Mouse (Mus musculus): ENCODE measurements around the gene Arhgef25. TPM values are rescaled to one million over a fixed set of nuclear protein-coding genes. Genes with fewer than 3 reads are reported as not detected.
A peak's percentile ranks its signal among the peaks of the same experiment; 100 is the strongest.
"Not testable (repeated sequence)": the region's sequence is repeated elsewhere in the genome, so short reads cannot be mapped to it uniquely, and the experiment has no call there.

Gene Arhgef25
- polyA plus RNA-seq, 1 experiment from 2014 or later, result 37.2 TPM

DNA sequence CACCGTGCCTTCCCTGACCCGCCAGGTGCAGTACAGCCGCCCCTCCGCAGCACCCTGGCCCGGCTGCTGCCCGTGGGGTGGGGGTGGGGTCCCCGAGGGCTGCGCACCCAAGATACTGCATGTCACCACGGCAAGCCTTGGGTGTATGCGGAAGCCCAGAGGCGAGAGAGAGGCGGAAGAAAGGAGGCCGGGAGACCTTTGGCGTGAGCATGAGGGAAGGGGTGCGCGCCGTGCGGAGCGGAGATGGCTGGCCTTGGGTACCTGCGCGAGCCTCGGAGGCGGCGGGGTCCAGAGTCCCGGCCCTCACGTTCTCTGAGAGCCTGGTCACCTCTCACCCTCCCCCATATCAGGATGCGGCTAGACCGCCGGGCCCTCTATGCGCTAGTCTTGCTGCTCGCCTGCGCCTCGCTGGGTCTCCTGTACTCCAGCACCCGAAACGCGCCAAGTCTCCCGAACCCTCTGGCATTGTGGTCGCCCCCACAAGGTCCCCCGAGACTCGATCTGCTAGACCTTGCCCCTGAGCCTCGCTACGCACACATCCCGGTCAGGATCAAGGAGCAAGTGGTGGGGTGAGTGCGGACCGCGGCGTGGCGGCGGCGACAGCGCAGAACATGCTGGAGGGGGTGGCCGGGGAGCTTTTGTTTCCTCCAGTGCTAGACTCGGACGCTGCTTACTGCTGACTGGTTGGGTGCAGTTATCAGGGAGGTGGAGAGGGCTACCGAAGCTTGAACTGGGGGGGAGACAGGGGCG lies 24.1 kb downstream of the Arhgef25 start:
- peaks cover 50% of the 10 kb centered on the region for H3K27me3 ChIP-seq (ENCODE audit: control insufficient read depth, insufficient read depth, low read length)
- H3K36me3 ChIP-seq (ENCODE audit: control insufficient read depth, insufficient read depth, low read length), result no peaks in the 10 kb centered on the region
- H3K9me3 ChIP-seq (ENCODE audit: control insufficient read depth, low read length), result no peaks in the 10 kb centered on the region
- DNase-seq (ENCODE audit: low spot score), result peak; percentile 68
- ATAC-seq (ENCODE audit: insufficient number of reproducible peaks, low FRiP score, low TSS enrichment, low read depth), result peak; percentile 56
- H3K9ac ChIP-seq (ENCODE audit: low read length), result peak overlapping the region; percentile 64
- H3K4me3 ChIP-seq (ENCODE audit: low read depth, low read length), result peak overlapping the region; percentile 51
- peaks cover 18% of the 10 kb centered on the region for H3K4me1 ChIP-seq (ENCODE audit: control insufficient read depth, insufficient read depth, low read length)
- no peak overlapping the region for H3K27ac ChIP-seq (replicated peaks; ENCODE audit: low read depth, low read length)
- peak overlapping the region; percentile 99 for H3K4me2 ChIP-seq (ENCODE audit: low read depth, severe bottlenecking)
- under 1% methylated on average over 56 of the region's 56 CpGs for WGBS

DNA sequence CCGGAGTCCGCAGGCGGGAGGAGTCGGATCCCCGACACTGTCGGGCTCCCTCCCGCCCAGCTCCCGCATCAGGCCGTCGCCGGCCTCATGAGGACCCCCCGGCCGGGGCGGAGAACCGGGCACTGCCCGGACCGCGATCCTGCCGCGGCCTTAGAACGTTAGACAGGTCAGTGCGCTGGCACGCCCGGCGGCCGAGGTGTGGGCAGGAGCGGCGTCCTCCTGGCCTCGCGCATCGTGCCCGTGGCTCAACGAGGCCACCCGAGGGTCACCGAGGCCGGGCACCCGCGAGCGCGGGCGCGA lies 24.6 kb downstream of the Arhgef25 start:
- Histone ChIP-seq H3K4me1 (ENCODE audit: control insufficient read depth, insufficient read depth, low read length) (peaks cover 15% of the 10 kb centered on the region), H3K4me2 (ENCODE audit: low read depth, severe bottlenecking) (peak overlapping the region; percentile 99), H3K36me3 (ENCODE audit: control insufficient read depth, insufficient read depth, low read length) (no peaks in the 10 kb centered on the region), H3K27ac (replicated peaks; ENCODE audit: low read depth, low read length) (no peak overlapping the region), H3K4me3 (ENCODE audit: low read depth, low read length) (peak overlapping the region; percentile 51), H3K27me3 (ENCODE audit: control insufficient read depth, insufficient read depth, low read length) (peaks cover 45% of the 10 kb centered on the region), H3K9ac (ENCODE audit: low read length) (peak overlapping the region; percentile 64), H3K9me3 (ENCODE audit: control insufficient read depth, low read length) (no peaks in the 10 kb centered on the region)
- ATAC-seq (ENCODE audit: insufficient number of reproducible peaks, low FRiP score, low TSS enrichment, low read depth) (peak; percentile 67), DNase-seq (ENCODE audit: low spot score) (no peak)
- 0% methylated on average over 42 of the region's 42 CpGs for WGBS

DNA sequence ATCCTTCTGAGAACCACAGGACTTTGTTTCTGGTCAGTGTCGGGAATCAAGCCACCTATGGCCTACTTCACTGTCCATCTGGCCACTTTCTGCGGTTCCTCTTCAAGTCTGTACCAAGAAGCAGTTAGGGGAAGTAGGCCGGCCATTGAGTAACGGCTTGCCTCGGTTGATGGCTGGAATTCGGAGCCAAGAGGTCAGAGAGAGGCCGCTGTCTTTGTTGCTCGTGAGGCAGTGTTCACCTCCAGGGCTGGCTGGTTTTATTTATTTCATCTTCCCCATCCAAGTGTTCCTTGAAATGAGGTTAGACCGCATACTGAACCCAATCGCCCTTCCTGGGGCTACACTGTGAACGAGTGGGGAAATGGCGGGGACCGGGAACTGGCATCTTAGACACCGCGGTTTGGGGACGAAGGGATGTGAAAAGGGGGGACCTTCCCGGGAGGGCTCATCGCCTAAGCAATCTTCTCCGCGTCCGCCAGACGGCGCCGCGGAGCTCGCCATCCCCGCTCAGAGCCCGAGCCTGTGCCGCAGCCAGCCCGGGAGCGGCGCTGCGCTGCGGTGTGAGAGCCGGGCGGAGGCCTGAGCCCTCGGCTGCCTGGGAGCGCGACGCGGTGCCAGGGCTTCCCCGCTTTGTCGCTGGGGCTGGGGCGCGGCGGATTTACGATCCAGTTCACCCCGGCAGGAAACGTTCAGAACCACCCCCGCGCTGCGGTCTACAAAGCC lies 25.1 kb downstream of the Arhgef25 start, which contains the start of gene B4galnt1:
Gene B4galnt1, plus strand, starts transcription at position 595 of the 723 bp plus-strand sequence.
- Histone ChIP-seq H3K36me3 (ENCODE audit: control insufficient read depth, insufficient read depth, low read length) (no peaks in the 10 kb centered on the region), H3K27ac (replicated peaks; ENCODE audit: low read depth, low read length) (no peak within 1 kb of the TSS), H3K9ac (ENCODE audit: low read length) (peak within 1 kb of the TSS; percentile 64), H3K4me2 (ENCODE audit: low read depth, severe bottlenecking) (peak within 1 kb of the TSS; percentile 99), H3K27me3 (ENCODE audit: control insufficient read depth, insufficient read depth, low read length) (peaks cover 40% of the 10 kb centered on the region), H3K4me1 (ENCODE audit: control insufficient read depth, insufficient read depth, low read length) (peaks cover 13% of the 10 kb centered on the region), H3K4me3 (ENCODE audit: low read depth, low read length) (peak within 1 kb of the TSS; percentile 51), H3K9me3 (ENCODE audit: control insufficient read depth, low read length) (no peaks in the 10 kb centered on the region)
- DNase-seq (ENCODE audit: low spot score), result peak; percentile 85
- WGBS, result 2% methylated on average over 52 of the region's 52 CpGs
- ATAC-seq (ENCODE audit: insufficient number of reproducible peaks, low FRiP score, low TSS enrichment, low read depth), result peak; percentile 79

DNA sequence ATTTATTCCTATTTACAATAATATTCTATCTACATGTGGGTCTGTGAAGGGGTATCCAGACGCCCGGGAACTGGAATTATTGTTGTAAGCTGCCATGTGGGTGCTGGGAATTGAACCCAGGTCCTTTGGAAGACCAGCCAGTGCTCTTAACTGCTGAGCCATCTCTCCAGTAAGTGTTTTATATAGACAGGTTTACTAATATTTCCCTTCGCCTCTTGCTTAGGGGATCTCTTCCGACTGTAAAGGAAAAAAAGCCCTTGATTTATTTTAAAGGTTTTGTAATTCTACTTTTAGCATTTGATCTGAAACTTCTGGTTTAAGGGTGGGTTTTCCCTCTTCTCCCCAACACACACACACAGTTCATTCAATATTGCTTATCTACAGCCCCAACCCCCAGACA lies 25.7 kb downstream of the Arhgef25 start:
- Histone ChIP-seq H3K36me3 (ENCODE audit: control insufficient read depth, insufficient read depth, low read length) (no peaks in the 10 kb centered on the region), H3K27ac (replicated peaks; ENCODE audit: low read depth, low read length) (no peak overlapping the region), H3K9ac (ENCODE audit: low read length) (no peak overlapping the region), H3K4me2 (ENCODE audit: low read depth, severe bottlenecking) (no peak overlapping the region; the same call in 1 of the 2 replicates), H3K9me3 (ENCODE audit: control insufficient read depth, low read length) (no peaks in the 10 kb centered on the region), H3K27me3 (ENCODE audit: control insufficient read depth, insufficient read depth, low read length) (peaks cover 34% of the 10 kb centered on the region), H3K4me1 (ENCODE audit: control insufficient read depth, insufficient read depth, low read length) (peaks cover 13% of the 10 kb centered on the region), H3K4me3 (ENCODE audit: low read depth, low read length) (no peak overlapping the region)
- 93% methylated on average over 4 of the region's 4 CpGs for WGBS
- DNase-seq (ENCODE audit: low spot score), result no peak
- no peak for ATAC-seq (ENCODE audit: insufficient number of reproducible peaks, low FRiP score, low TSS enrichment, low read depth)

DNA sequence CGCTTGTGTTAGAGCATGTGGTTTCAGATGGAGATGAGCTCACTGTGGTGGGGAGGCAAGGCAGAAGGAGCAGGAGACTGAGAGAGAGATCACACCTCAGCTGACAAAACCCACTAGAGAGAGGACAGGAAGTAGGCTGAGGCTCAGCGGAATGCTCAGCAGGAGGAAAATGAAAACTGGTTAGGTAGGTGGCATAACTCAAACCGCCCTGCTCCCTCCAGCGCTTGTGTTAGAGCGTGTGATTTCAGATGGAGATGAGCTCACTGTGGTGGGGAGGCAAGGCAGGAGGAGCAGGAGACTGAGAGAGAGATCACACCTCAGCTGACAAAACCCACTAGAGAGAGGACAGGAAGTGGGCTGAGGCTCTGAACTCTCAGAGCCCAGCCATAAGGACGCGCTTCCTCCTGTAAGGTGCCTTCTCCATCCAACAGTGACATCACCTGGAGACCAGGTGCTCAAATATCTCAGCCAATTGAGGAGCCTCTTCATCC lies 27.1 kb downstream of the Arhgef25 start:
- not testable (repeated sequence) for H3K4me2 ChIP-seq (ENCODE audit: low read depth, severe bottlenecking); ATAC-seq (ENCODE audit: insufficient number of reproducible peaks, low FRiP score, low TSS enrichment, low read depth); H3K9ac ChIP-seq (ENCODE audit: low read length); H3K4me3 ChIP-seq (ENCODE audit: low read depth, low read length); H3K9me3 ChIP-seq (ENCODE audit: control insufficient read depth, low read length); H3K36me3 ChIP-seq (ENCODE audit: control insufficient read depth, insufficient read depth, low read length); DNase-seq (ENCODE audit: low spot score); H3K27ac ChIP-seq (replicated peaks; ENCODE audit: low read depth, low read length)
- Histone ChIP-seq H3K27me3 (ENCODE audit: control insufficient read depth, insufficient read depth, low read length) (peaks cover 28% of the 10 kb centered on the region), H3K4me1 (ENCODE audit: control insufficient read depth, insufficient read depth, low read length) (peaks cover 12% of the 10 kb centered on the region)
- 49% methylated on average over 7 of the region's 7 CpGs for WGBS

DNA sequence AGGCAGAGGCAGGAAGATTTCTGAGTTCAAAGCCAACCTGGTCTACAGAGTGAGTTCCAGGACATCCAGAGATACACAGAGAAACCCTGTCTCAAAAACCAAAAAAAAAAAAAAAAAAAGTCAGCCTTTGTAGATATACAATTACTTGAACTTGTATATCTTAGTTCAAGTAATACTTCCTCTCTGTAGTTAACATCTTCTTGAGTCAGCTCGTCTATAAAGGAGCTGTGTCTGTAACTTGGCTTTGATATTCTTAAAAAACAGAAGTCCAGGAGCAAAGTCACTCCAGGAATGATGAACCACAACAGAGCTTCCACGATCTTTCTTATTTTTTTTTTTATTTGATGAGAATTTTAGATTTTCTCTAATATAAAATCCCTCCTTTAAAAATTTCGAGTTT lies 29.2 kb downstream of the Arhgef25 start:
- no peak for DNase-seq (ENCODE audit: low spot score)
- H3K9ac ChIP-seq (ENCODE audit: low read length), result no peak overlapping the region
- ATAC-seq (ENCODE audit: insufficient number of reproducible peaks, low FRiP score, low TSS enrichment, low read depth), result no peak

DNA sequence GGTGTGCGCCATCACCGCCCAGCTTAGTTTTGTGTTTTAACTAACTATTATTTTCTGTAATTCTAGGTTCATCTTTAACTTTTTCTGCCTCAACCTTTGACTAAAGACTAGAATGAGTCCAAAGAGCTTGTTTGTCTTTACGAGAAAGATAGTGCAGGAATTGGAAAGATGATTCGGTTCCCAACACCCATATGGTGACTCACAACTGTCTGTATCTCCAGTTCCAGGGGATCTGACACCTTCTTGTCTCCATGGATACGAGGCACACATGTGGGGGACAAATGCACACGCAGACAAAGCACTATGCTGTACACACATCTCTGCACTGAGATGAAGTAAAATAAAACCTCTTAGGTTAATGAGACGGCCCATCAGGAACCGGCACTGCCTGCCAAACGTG lies 29.8 kb downstream of the Arhgef25 start:
- 83% methylated on average over 9 of the region's 9 CpGs for WGBS
- no peaks in the 10 kb centered on the region for H3K4me1 ChIP-seq (ENCODE audit: control insufficient read depth, insufficient read depth, low read length)
- no peak overlapping the region for H3K4me3 ChIP-seq (ENCODE audit: low read depth, low read length)
- H3K9ac ChIP-seq (ENCODE audit: low read length), result no peak overlapping the region
- no peaks in the 10 kb centered on the region for H3K9me3 ChIP-seq (ENCODE audit: control insufficient read depth, low read length)
- no peaks in the 10 kb centered on the region for H3K36me3 ChIP-seq (ENCODE audit: control insufficient read depth, insufficient read depth, low read length)
- H3K4me2 ChIP-seq (ENCODE audit: low read depth, severe bottlenecking), result no peak overlapping the region
- H3K27me3 ChIP-seq (ENCODE audit: control insufficient read depth, insufficient read depth, low read length), result peaks cover under 1% of the 10 kb centered on the region; the same call in 1 of the 2 replicates
- no peak overlapping the region for H3K27ac ChIP-seq (replicated peaks; ENCODE audit: low read depth, low read length)
- DNase-seq (ENCODE audit: low spot score) (no peak), ATAC-seq (ENCODE audit: insufficient number of reproducible peaks, low FRiP score, low TSS enrichment, low read depth) (no peak)

More for the DNA sequence above, 29.2 kb downstream of the Arhgef25 start:
- no peak overlapping the region for H3K27ac ChIP-seq (replicated peaks; ENCODE audit: low read depth, low read length)
- no peak overlapping the region for H3K4me3 ChIP-seq (ENCODE audit: low read depth, low read length)
- no peak overlapping the region for H3K4me2 ChIP-seq (ENCODE audit: low read depth, severe bottlenecking)
- H3K36me3 ChIP-seq (ENCODE audit: control insufficient read depth, insufficient read depth, low read length), result no peaks in the 10 kb centered on the region
- WGBS, result 73% methylated on average over 3 of the region's 3 CpGs
- H3K9me3 ChIP-seq (ENCODE audit: control insufficient read depth, low read length), result no peaks in the 10 kb centered on the region
- H3K27me3 ChIP-seq (ENCODE audit: control insufficient read depth, insufficient read depth, low read length), result peaks cover 7% of the 10 kb centered on the region
- peaks cover 6% of the 10 kb centered on the region for H3K4me1 ChIP-seq (ENCODE audit: control insufficient read depth, insufficient read depth, low read length)

DNA sequence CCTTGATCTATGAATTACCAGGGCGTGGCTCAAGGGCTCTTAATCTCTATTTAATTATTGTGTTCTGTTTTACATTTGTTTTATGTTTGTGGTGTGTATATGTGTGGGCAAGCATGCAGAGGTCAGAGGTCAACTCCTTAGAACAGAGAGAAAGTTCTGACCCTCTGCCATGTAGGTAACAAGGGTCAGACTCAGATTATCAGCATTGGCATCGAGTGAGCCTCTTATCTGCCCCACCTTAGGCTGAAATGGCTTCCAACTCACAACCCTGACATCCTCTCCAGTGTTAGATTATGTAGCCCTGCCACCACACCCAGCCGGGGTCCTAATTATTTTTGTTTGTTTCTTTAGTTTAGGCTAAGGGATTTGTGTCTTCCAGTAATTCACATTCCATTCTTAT lies 31.4 kb downstream of the Arhgef25 start:
- H3K36me3 ChIP-seq (ENCODE audit: control insufficient read depth, insufficient read depth, low read length), result no peaks in the 10 kb centered on the region
- no peaks in the 10 kb centered on the region for H3K4me1 ChIP-seq (ENCODE audit: control insufficient read depth, insufficient read depth, low read length)
- no peak overlapping the region for H3K4me2 ChIP-seq (ENCODE audit: low read depth, severe bottlenecking)
- H3K4me3 ChIP-seq (ENCODE audit: low read depth, low read length), result no peak overlapping the region
- 69% methylated on average over 3 of the region's 3 CpGs for WGBS
- no peak overlapping the region for H3K27ac ChIP-seq (replicated peaks; ENCODE audit: low read depth, low read length)
- DNase-seq (ENCODE audit: low spot score) (no peak), ATAC-seq (ENCODE audit: insufficient number of reproducible peaks, low FRiP score, low TSS enrichment, low read depth) (no peak)
- H3K9me3 ChIP-seq (ENCODE audit: control insufficient read depth, low read length), result no peaks in the 10 kb centered on the region
- H3K27me3 ChIP-seq (ENCODE audit: control insufficient read depth, insufficient read depth, low read length), result no peaks in the 10 kb centered on the region
- H3K9ac ChIP-seq (ENCODE audit: low read length), result no peak overlapping the region
